Mouse (Mus musculus): ENCODE measurements around the gene Cacna2d2. TPM values are rescaled to one million over a fixed set of nuclear protein-coding genes. Genes with fewer than 3 reads are reported as not detected.

Cacna2d2 gene
- total RNA-seq, 2 experiments from 2014 or later: 0.35 to 0.71 TPM

DNA sequence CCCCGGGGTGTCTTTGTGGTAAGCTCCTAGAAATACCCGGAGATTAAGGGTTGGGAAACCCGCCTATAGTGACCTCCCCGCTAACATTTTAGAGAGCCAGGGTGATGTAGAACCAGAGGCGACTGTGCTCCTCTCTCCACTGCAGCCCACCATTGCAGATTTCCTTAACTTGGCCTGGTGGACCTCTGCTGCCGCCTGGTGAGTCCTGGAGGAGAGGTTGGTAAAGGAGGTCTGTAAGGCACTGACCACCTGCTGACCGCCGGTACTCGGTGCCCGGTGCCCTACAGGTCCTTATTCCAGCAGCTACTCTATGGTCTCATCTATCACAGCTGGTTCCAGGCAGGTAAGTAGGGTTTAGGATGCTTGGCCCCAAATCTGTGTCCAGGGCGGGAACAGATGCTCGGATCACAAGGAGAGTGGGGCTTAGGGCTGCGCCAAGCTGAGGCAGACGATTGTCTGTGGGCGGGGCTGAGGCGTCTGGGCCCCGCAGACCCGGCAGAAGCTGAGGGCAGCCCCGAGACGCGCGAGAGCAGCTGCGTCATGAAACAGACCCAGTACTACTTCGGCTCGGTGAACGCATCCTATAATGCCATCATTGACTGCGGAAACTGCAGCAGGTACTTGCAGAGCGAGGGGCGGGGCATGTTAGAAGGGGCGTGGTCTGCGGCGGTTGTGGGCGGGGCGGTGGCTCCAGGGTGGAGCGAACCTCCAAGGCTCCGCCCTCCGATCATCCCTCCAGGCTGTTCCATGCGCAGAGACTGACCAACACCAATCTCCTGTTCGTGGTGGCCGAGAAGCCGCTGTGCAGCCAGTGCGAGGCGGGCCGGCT is 127.0 kb downstream of the Cacna2d2 start:
- intact Hi-C loops (cut with DNase I): no loop called here
- peak; percentile 59 to 62 for DNase-seq

DNA sequence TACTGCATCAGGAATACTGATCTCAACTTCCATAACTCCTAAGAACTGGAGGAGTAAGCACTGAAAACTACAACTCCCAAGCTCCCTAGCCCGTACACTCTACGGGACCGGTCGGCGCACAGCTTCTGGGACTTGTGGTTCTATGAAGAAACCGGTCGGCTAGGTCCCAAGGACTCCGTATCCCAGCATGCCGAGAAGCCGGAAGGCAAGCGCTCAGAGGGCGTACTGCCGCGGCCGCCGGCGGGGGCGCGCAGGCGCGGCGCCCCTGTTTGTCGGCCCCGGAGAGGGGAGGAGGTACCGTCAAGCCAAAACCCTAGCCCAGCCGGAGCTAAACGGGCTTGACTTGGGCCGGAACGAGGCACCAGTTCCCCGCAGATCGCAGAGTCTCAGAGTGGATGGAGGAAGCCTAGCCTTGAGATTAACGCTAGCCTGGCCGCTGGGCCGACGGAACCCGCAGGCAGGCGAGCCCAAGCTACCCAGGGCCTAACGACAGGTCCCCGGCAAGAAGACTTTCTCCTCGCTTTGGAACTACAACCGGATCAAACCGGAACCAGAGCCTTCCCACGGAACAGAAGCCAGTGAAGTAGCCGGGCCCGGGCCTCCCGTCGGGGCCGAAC is 134.5 kb downstream of the Cacna2d2 start, which contains the start of gene Tmem115:
Gene Tmem115 (plus strand): TSS at position 155 of the 617 bp plus-strand sequence.
- intact Hi-C loops (cut with DNase I): no loop called here
- peak; percentile 81 to 87 for DNase-seq

DNA sequence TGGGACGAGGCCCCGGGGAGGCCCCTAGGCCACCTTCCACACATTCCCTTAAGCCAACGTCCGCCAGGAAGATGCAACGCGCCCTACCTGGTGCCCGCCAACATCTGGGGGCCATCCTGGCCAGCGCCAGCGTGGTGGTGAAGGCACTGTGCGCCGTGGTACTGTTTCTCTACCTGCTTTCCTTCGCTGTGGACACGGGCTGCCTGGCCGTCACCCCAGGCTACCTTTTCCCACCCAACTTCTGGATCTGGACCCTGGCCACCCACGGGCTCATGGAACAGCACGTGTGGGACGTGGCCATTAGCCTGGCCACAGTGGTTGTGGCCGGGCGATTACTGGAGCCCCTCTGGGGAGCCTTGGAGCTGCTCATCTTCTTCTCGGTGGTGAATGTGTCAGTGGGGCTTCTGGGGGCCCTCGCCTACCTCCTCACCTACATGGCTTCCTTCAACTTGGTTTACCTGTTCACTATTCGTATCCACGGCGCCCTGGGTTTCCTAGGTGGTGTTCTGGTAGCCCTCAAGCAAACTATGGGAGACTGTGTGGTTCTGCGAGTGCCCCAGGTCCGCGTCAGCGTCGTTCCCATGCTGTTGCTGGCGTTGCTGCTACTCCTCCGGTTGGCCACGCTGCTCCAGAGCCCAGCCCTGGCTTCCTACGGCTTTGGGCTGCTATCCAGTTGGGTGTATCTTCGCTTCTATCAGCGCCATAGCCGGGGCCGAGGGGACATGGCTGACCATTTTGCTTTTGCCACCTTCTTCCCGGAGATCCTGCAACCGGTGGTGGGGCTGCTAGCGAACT is 135.2 kb downstream of the Cacna2d2 start:
- peak; percentile 35 to 38 for DNase-seq
- intact Hi-C loops (cut with DNase I): no loop called here

DNA sequence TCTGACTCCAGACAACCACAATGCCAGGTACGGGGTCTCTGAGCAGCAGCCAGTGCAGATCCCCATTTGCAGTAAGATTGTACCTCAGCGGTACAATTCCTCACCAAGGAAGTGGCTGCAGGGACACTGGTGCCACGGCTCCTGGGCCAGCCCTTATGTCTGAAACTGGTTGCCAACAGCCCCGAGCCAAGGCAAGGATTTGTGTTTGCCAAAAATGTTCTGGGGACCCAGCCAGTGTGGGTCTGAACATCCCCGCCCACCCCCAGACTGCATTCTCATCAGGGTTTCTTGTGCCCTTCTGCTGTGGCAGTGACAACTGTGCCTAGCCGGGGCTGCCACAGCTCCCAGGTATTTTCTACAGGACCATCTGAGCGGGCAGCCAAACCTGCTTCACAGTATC is 138.8 kb downstream of the Cacna2d2 start:
- no peak for DNase-seq
- intact Hi-C loops (cut with DNase I): no loop called here

DNA sequence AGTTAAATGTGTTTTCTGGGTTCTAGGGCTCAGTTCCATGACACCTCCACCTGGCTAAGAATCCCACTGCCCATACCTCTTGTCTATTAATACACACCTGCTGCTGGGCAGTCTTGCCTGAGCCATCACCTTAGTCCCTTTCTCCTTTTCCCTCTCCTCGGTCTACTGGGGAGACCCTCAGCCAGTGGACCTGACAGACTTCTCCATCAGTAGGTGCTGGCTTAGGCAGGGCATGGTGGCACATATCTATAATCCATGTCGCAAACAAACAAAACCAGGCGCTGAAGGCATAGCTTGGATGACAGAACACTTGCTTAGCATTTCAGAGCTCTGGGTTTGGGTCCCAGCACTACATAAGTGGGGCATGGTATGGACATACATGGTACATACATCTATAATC is 139.3 kb downstream of the Cacna2d2 start:
- intact Hi-C loops (cut with DNase I): no loop called here

DNA sequence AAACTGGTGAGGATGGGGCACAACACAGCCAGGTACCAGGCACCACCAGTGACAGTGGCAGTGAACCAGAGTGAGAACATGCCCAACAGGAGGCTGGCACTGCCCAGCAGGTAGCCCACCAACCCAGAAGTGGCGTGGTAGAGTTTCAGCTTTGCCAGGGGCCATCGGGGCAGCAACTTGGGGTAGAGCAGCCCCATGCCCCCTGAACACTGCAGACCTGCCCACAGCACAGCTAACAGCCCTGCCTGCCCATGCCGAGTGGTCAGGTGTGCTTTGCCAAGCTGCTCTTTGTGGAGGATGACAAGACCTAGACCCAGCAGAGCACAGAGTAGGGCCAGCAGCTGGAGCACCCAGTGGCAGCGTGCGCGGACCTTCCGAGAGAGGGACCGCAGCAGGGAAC is 140.5 kb downstream of the Cacna2d2 start:
- DNase-seq: no peak
- intact Hi-C loops (cut with DNase I): no loop called here

More for the DNA sequence above, 139.3 kb downstream of the Cacna2d2 start:
- DNase-seq: no peak

DNA sequence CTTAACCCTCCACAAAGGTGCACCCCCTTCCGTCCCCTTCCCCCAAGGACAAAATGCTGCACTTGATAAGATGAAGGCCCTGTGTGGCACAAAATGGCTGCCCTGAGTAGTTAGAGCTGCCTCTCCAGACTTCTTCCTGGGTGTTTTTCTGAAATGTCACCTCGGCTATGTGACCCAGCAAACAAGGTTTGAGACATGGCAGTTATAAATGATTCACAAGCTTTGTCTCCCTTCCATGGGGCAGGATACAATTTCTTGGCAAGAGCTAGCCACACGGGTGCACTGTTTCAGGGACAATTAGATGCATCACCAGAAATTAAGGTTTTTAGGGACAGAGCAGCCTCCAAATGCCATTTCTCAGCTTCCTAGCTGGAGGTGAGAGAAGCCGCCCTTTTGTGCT is 141.0 kb downstream of the Cacna2d2 start:
- intact Hi-C loops (cut with DNase I): no loop called here

DNA sequence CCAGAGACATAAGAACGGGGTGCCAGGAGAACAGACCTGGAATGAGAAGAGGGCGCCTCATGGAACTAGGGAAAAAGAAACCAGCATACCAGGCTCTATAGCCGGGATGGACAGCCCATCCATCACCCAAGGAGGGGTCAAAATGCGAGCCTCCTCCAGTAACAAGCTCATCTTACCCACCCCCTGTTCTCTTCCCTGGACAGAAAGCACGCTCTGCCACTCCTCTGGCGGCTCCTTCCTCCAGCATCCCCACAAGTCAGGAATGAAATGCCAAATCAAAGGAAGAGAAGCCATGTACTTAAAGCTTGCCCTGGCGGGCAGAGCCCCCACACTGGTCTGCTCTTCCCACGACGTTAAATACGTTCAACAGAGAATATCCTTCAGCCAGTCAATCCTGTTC is 141.6 kb downstream of the Cacna2d2 start:
- intact Hi-C loops (cut with DNase I): no loop called here
- no peak for DNase-seq

More for the DNA sequence above, 141.0 kb downstream of the Cacna2d2 start:
- no peak for DNase-seq

DNA sequence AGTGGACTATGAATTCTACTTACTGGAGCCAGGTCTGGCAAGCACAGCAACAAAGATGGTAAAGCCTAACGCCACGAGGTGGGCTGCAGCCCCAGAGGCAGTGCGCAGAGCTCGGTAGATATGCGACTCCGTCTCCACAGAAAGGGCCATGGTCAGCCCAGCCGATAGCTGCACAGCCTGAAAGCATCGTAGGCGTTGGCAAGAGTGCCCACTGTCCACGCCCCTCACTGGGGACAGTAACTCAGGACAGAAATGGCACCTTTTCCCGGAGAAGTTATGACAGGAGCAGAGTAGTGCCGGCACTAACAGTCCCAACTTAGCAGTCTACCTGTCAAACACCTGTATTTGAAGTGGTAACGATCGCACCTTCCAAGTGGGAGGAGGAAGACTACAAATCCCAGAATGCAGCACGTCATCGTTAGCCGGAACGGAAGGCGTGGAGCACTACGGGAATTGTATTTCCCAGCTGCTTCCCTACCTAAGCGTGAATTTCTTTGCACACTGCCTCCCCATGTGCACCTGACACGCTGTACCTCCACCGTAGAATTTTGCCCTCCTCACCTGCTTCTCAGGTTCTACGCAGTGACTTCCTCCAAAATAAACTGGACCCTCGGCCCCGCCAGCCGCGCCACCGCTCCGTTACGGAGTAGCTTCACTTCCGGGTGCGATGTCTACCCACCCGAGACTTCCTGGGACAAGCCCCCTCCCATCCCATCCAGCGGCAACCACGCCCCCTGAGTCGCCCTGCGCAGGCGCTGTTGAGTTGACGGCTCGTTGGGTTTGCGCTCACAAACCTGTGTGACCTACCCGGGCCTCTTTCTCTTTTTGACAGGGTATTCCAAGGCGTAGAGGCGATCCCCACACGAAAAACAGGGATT is 142.3 kb downstream of the Cacna2d2 start, which contains the start of the genes Cyb561d2 and Nprl2:
Gene Cyb561d2 (minus strand): TSS at position 720 of the 878 bp plus-strand sequence.
Gene Nprl2 (plus strand): TSS at position 753 of the 878 bp plus-strand sequence.
- DNase-seq: peak; percentile 91 to 93
- intact Hi-C loops (cut with DNase I): no loop called here

DNA sequence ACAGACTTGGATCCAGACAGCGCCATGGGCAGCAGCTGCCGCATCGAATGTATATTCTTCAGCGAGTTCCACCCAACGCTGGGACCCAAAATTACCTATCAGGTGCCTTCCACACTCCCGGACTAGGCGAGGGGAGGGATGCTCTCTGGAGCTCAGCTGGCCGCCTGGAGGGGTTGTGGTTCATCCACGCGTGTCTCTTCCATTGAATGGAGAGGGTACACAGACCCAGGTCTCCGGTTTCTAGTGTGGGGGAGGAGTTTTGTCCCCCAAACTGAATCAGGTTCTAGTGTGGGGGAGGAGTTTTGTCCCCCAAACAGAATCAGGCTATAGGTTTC is 142.9 kb downstream of the Cacna2d2 start:
- DNase-seq: no peak
- intact Hi-C loops (cut with DNase I): no loop called here

DNA sequence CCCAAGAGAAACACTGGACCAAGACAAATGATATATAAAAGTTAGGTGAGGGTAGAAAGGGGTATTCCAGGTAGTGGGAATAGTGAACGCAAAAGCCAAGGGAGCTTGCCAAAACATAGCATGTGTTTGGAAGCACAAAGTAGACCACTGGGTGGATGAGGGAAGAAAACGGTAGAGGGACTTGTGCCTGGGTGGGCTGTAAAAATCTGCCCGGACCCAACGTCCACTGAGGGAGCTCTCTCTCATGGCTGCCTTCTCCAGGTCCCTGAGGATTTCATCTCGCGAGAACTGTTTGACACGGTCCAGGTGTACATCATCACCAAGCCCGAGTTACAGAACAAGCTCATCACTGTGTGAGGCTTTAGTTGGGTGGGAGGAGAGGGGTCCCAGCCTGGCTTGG is 143.3 kb downstream of the Cacna2d2 start:
- no peak for DNase-seq
- intact Hi-C loops (cut with DNase I): no loop called here

DNA sequence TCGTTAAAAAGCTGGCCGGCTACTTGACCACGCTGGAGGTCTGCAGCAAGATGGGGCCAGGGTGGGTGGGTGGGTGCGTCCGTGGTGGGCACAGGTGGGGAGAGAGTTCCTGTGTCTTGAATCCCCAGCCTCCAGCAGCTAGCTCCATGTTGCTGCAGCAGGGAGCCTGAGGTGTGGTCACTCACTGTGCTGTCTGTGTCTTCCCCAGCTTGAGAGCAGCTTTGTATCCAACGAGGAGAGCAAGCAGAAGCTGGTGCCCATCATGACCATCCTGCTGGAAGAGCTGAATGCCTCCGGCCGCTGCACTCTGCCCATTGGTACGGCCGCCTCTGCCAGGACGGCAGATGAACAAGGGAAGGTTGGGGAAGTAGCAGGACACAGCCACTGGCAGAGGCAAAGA is 143.9 kb downstream of the Cacna2d2 start:
- intact Hi-C loops (cut with DNase I): no loop called here
- DNase-seq: no peak

DNA sequence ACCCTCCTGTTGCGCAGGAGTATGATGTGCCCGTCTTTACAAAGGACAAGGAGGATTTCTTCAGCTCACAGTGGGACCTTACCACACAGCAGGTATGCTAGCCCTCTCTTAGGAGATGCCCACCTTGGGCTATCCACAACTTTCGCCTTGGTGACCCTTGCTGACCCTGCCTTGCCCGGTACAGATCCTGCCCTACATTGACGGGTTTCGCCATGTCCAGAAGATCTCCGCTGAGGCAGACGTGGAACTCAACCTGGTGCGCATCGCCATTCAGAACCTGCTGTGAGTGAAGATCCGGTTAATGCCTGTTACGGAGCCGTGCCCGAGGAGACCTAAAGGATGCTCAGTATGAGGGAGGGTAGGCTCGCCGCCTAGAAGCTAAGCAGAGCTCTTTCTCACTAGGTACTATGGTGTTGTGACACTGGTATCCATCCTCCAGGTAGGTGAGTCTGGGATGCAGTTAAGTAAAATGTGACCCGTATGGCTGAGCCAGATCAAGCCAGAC is 144.8 kb downstream of the Cacna2d2 start:
- DNase-seq: no peak
- intact Hi-C loops (cut with DNase I): no loop called here

DNA sequence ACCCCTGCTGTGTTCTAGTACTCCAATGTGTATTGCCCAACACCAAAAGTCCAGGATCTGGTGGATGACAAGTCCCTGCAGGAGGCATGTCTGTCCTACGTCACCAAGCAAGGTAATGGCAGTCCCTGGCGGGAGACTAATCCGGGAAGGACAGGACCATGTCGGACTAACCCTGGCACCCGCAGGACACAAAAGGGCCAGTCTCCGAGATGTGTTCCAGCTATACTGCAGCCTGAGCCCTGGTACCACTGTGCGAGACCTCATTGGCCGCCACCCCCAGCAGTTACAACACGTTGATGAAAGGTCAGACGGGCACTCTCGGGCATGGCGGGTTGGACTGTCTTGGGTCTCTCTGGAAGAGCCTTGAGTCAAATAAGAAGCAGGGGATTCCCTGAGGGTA is 145.3 kb downstream of the Cacna2d2 start:
- DNase-seq: no peak
- intact Hi-C loops (cut with DNase I): no loop called here

DNA sequence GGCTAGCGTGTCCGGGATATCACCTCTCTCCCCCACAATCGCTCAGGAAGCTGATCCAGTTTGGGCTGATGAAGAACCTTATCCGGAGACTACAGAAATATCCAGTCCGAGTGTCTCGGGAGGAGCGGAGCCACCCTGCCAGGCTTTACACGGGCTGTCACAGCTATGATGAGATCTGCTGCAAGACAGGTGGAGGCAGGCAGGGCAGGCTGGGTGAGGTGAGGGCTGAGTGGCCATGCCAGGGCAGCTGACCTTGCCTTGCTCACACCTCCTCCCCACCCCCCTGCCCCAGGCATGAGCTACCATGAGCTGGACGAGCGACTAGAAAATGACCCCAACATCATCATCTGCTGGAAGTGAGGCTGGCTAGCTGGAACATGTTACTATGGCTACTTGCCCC is 145.8 kb downstream of the Cacna2d2 start:
- no peak for DNase-seq
- intact Hi-C loops (cut with DNase I): no loop called here

DNA sequence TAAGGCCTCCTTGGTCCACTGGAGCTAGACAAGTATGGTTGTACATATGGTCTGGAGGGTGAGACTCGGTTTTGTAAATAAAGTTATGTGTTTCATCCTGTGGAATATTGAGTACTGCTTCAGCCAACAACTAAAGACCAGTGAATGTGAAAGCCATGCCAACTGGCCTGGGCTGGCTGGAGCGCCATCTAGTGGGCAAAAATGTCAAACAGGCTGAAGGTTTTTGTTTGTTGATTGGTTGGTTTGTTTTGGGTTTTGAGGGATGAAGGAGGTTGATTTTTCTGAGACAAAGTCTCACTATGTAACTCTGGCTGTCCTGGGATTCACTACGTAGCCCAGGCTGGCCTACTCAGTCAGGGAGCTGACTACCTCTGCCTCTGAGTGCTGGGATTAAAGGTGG is 146.2 kb downstream of the Cacna2d2 start:
- DNase-seq: peak in 1 of 2 experiments; percentile 64
- intact Hi-C loops (cut with DNase I): no loop called here

DNA sequence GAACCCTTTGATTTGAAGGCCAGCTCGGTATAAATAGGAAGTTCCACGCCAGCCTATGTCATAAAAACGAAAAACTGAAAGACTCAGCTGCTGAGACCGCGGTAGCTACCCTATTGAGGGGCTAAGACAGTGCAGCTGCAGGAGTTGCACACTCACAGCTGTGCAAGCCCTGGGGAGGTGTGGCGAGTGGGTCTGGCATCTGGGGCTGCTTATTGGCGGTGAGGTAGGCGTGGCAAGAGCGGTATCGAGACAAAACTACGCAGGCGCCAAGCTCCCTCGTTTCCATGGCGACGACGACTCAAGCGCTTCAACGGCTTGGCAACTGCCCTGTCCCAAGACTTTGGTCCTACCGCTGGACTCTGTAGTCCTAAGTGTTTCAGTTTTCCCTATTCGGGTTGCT is 147.6 kb downstream of the Cacna2d2 start, which contains the start of gene Zmynd10:
Gene Zmynd10 (plus strand): TSS at position 273 of the 400 bp plus-strand sequence.
- intact Hi-C loops (cut with DNase I): no loop called here
- peak; percentile 75 to 81 for DNase-seq

DNA sequence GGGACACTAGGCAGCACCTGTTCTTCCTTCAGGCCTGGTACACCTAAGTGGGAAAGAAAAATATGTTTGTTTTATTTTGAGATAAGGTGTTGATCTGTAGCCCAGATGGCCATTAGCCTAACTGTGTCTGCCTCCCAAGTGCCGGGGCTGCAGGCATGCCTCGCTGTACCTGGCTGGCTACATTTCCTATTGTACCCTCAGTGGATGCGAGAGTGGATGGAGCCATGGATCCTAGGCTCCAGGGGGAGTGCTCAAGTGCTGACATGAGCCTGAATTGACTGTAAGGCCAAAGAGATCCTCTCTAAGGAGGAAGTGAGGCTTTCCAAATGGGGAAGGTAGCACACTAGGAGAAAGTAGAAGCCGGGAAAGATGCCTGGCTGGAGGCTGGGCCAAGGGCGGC is 148.5 kb downstream of the Cacna2d2 start:
- intact Hi-C loops (cut with DNase I): no loop called here
- no peak for DNase-seq

DNA sequence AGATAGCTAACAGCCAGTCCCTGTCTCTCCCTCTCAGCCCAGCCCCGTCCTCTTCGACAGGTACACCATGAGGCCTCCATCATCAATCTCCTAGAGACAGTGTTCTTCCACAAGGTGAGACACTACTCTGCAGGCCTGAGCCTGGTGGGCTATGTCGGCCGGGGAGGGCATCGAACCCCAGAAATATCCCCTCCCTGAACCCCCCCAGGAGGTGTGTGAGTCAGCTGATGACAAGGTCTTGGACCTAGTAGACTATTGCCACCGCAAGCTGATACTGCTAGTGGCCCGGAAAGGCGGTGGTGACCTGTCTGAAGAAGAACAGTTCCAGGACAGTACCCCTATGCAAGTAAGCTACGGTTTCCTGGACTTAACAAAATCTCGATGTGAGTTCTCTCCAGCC is 149.4 kb downstream of the Cacna2d2 start:
- intact Hi-C loops (cut with DNase I): no loop called here
- no peak for DNase-seq

Measured in gastrocnemius, postnatal 36 days (tissue).